Mouse (Mus musculus) CD4-positive, CD25-positive, alpha-beta regulatory T cell, adult 4 months (primary cell): ENCODE data around the gene Cep250. TPM values are rescaled to one million over a fixed set of nuclear protein-coding genes. Genes with fewer than 3 reads are reported as not detected.

Source experiments
- ATAC-seq: one replicate; pipeline ENCODE4 v1.8.0; 2017
- polyA plus RNA-seq, 2 experiments: library from polyadenylated mRNA; unstranded; fragments of 100-300 nt; shearing (Covaris generic); gene quantifications; one replicate each; pipeline ENCODE4 v1.2.1; 2017

The Cep250 gene
- polyA plus RNA-seq, 2 experiments from 2014 or later: 34.0 to 50.2 TPM

GRCm38 (mm10) chr2:155973348-155973747, 17.1 kb downstream of the Cep250 start:
- ATAC-seq: no peak

GRCm38 (mm10) chr2:155974087-155974731, 18.0 kb downstream of the Cep250 start:
- ATAC-seq: no peak

- ATAC-seq: peak; percentile 98
Measured at GRCm38 (mm10) chr2:155979328-155979991, 23.2 kb downstream of the Cep250 start.

- no peak for ATAC-seq
Measured at GRCm38 (mm10) chr2:155985776-155986175, 29.5 kb downstream of the Cep250 start.

- ATAC-seq: no peak
Measured at GRCm38 (mm10) chr2:155987131-155987530, 30.9 kb downstream of the Cep250 start.

- ATAC-seq: no peak
Measured at GRCm38 (mm10) chr2:155989085-155989484, 32.8 kb downstream of the Cep250 start.

GRCm38 (mm10) chr2:155991151-155991550, 34.9 kb downstream of the Cep250 start:
- no peak for ATAC-seq

DNA sequence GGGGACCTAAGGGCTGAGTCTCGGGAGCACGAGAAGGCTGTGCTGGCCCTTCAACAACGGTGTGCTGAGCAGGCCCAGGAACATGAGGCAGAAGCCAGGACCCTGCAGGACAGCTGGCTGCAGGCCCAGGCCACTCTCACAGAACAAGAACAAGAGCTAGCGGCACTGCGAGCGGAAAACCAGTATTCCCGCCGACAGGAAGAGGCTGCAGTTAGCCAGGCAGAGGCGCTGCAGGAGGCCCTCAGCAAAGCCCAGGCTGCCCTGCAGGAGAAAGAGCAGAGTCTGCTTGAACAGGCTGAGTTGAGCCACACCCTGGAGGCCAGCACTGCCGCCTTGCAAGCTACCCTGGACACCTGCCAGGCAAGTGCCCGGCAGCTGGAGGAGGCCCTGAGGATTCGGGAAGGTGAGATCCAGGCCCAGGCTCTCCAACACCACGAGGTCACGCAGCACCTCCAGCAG, 35.6 kb downstream of the Cep250 start:
- no peak for ATAC-seq

DNA sequence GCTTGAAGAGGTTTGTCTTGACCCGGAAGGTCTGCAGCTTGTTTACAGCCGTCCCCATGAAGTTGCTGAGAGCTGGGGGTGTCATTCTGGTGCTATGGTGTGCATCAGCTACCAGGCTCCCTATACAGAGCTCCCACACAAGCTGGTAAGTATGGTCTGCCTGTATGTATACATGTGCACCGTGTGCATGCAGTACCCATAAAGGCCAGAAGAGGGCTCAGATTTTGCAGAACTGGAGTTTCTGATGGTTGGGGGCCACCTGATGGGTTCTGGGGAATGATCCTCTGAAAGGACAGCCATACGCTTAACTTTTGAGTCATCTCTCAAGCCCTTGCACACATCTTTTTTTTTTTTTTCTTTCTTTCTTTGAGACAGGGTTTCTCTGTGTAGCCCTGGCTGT, 49.1 kb downstream of the Cep250 start:
- no peak for ATAC-seq

- ATAC-seq: peak; percentile 99
Measured at GRCm38 (mm10) chr2:156007888-156008532, 51.8 kb downstream of the Cep250 start, which contains the start of the genes 6430550D23Rik and Ergic3. 6430550D23Rik (minus strand) TSS chr2:156007977. Ergic3 (plus strand) TSS chr2:156008045.

GRCm38 (mm10) chr2:156018106-156018505, 61.8 kb downstream of the Cep250 start:
- ATAC-seq: no peak

- no peak for ATAC-seq
Measured at GRCm38 (mm10) chr2:156021219-156021618, 65.0 kb downstream of the Cep250 start.

DNA sequence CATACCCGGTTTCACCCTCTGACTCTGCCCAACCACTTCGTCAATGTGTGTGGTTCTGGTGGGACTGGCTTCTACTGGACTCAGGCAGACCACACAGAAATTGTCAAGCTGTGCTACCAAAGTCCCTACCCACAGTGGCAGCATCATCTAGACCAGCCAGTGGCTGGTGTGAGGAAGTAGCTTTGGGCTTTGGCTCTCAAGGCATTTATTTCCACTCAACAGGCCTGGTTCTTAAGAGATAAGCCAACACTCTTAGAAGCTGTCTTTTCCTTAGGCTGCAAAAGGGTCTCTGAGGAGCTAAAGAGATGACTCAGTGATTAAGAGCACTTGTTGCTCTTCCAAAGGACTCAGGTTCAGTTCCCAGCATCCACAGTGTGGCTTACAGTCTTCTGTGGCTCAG, 65.5 kb downstream of the Cep250 start:
- ATAC-seq: no peak

DNA sequence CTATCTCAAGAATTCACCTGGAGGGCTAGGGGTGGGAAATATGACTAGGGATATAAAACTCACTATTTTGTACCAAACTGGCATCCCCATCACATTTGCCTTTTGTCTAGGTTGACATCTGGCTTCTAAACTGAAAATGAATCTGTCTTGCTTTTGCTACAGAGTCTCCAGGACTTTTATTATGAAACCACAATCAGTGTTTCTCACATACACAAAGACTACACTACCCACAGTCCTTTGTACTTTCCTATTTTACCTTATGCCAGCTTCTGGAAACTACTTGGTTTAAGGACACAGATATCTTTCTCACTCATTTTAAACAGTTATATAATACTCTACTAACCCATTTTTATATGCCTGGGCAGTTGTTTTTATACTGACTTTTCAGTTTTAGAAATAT, 69.2 kb downstream of the Cep250 start:
- ATAC-seq: no peak

- no peak for ATAC-seq
Measured at GRCm38 (mm10) chr2:156039390-156039789, 83.1 kb downstream of the Cep250 start.

DNA sequence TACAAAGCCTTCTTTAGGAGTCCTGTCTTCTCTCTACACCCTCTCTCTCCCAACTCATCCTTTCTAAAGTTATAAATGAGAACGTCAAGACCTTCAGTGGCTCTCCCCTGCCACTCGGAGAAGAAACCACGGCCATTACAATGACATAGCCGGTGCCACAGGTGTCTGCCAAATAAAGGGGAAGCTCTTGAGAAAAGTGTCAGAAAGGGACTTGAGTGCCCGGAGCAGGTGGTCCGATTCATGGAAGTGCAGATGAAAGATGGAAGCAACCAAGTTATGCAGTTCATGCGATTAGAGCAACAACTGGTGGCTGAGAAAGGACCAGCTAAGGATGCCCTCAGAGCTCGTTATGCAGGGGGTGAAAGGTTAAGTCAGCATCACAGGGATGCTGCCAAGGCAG, 86.6 kb downstream of the Cep250 start:
- no peak for ATAC-seq

DNA sequence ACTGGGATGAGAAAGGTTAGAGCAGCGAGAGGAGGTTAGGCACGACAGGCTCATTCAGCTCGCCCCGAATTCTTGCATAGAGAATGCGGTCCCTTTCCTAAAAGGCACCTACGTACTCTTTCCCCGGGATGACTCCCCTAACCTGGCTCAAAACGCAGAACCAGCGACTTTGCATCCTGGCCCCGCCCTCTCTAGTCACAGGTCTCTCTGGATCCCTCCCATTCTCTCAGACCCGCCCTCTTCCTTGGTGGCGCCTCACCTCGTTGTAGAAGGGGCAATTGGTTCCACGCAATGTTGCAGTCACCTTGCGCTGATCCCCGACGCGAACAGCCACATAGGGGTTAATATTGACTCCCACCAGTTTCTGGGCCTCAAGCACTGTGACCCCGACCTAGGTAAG, 91.7 kb downstream of the Cep250 start:
- peak; percentile 61 for ATAC-seq

Other genes with a start within 250 kb of the Cep250 start
- 10 to 100 TPM; 44.7 to 59.3 TPM for gene Edem2, start 227.0 kb upstream of the Cep250 start, polyA plus RNA-seq
- not detected for gene Gm17581, start 220.6 kb upstream of the Cep250 start, polyA plus RNA-seq
- gene Procr, start 205.3 kb upstream of the Cep250 start, polyA plus RNA-seq: not detected
- not detected for gene Mmp24, start 181.1 kb upstream of the Cep250 start, polyA plus RNA-seq
- 10 to 100 TPM; 12.8 to 16.5 TPM for gene BC029722, start 137.0 kb upstream of the Cep250 start, polyA plus RNA-seq
- gene Eif6, start 129.5 kb upstream of the Cep250 start, polyA plus RNA-seq: 10 to 100 TPM; 63.3 to 77.1 TPM
- not detected for gene Fam83c, start 121.6 kb upstream of the Cep250 start, polyA plus RNA-seq
- gene Uqcc1, start 26.1 kb upstream of the Cep250 start, polyA plus RNA-seq: 10 to 100 TPM; 43.5 to 57.6 TPM
- gene Gm15557, start 15.7 kb upstream of the Cep250 start, polyA plus RNA-seq: not detected
- not detected for gene Gdf5, start 11.1 kb upstream of the Cep250 start, polyA plus RNA-seq
- 1 to 10 TPM; 1.1 to 4.9 TPM for gene 6430550D23Rik, start 51.5 kb downstream of the Cep250 start, polyA plus RNA-seq
- gene Ergic3, start 51.6 kb downstream of the Cep250 start, polyA plus RNA-seq: 100 to 1,000 TPM; 131 to 182 TPM
- not detected for gene Fer1l4, start 96.5 kb downstream of the Cep250 start, polyA plus RNA-seq
- gene Spag4, start 108.7 kb downstream of the Cep250 start, polyA plus RNA-seq: under 1 TPM in 1 of 2 experiments, not detected in 1; 0.15 TPM
- gene Cpne1, start 155.5 kb downstream of the Cep250 start, polyA plus RNA-seq: 10 to 100 TPM; 48.0 to 57.8 TPM
- 10 to 100 TPM; 15.6 to 19.2 TPM for gene Rbm12, start 155.5 kb downstream of the Cep250 start, polyA plus RNA-seq
- 1 to 10 TPM; 7.7 to 8.0 TPM for gene Gm28036, start 170.6 kb downstream of the Cep250 start, polyA plus RNA-seq
- gene Romo1, start 187.6 kb downstream of the Cep250 start, polyA plus RNA-seq: 100 to 1,000 TPM; 109 to 134 TPM
- 10 to 100 TPM; 40.2 to 47.6 TPM for gene Nfs1, start 187.7 kb downstream of the Cep250 start, polyA plus RNA-seq
- 100 to 1,000 TPM; 592 to 714 TPM for gene Rbm39, start 223.8 kb downstream of the Cep250 start, polyA plus RNA-seq
- gene Phf20, start 240.0 kb downstream of the Cep250 start, polyA plus RNA-seq: 10 to 100 TPM; 70.0 to 87.9 TPM